In genomic region chr1:191176887-191177286, GRCm38 (mm10) we compare ENCODE assay signal across 31 mouse cellular contexts. TPM values are rescaled to one million over a fixed set of nuclear protein-coding genes. Genes with fewer than 3 reads are reported as not detected.
"Had no signal": no experiment of that assay in that cellular context is flagged by ENCODE, and none has a peak within 500 bp of the region (broad histone marks: within the 10 kb centered on the region; RNA-seq: fewer than 3 reads in every experiment).

No protein-coding gene starts in this region.

- H3K4me2 ChIP-seq: heart, embryonic 12.5 days; hindbrain, embryonic 12.5 days; hindbrain, embryonic 14.5 days; kidney, embryonic 15.5 days; limb, embryonic 12.5 days; liver, embryonic 11.5 days; liver, embryonic 13.5 days had no signal

- H3K4me3 ChIP-seq: gastrocnemius, adult 2 months; heart, embryonic 10.5 days; heart, embryonic 12.5 days; hindbrain, embryonic 10.5 days; hindbrain, embryonic 12.5 days; kidney, embryonic 15.5 days; limb, embryonic 10.5 days; limb, embryonic 12.5 days; liver, embryonic 13.5 days had no signal

- H3K9ac ChIP-seq: heart, embryonic 12.5 days; hindbrain, embryonic 12.5 days; hindbrain, embryonic 14.5 days; kidney, embryonic 15.5 days; limb, embryonic 12.5 days; liver, embryonic 13.5 days had no signal

- DNase-seq: gastrocnemius, adult 2 months; gastrocnemius, postnatal 10 days; gastrocnemius, postnatal 25 days; heart, adult 18-20 months; heart, postnatal 10 days; heart, postnatal 4 days; kidney, adult 11 months; kidney, adult 2 months; kidney, adult 9 months; kidney, postnatal 14 days; kidney, postnatal 36 days; layer of hippocampus, adult 9-11 months; layer of hippocampus, postnatal 36 days; liver; liver, embryonic 13.5 days had no signal

- H3K9me3 ChIP-seq: heart, embryonic 10.5 days; heart, embryonic 12.5 days; hindbrain, embryonic 10.5 days; hindbrain, embryonic 12.5 days; kidney, embryonic 15.5 days; limb, embryonic 10.5 days; limb, embryonic 12.5 days; liver, embryonic 13.5 days had no signal

- H3K27ac ChIP-seq: gastrocnemius, adult 2 months; heart, embryonic 10.5 days; hindbrain, embryonic 10.5 days; hindbrain, embryonic 12.5 days; hindbrain, embryonic 14.5 days; kidney, embryonic 15.5 days; kidney, postnatal 0 days; limb, embryonic 10.5 days; limb, embryonic 12.5 days; liver, embryonic 13.5 days had no signal

- H3K27me3 ChIP-seq: heart, embryonic 12.5 days had no signal

- ATAC-seq: hindbrain, embryonic 16.5 days; inflammation-experienced regulatory T-cells, adult 6 months had no signal

- H3K36me3 ChIP-seq: hindbrain, embryonic 10.5 days; hindbrain, embryonic 12.5 days; kidney, embryonic 15.5 days; limb, embryonic 10.5 days; limb, embryonic 12.5 days; liver, embryonic 13.5 days had no signal

RNA-seq across cellular contexts. Expression of gene Fam71a, which starts 12.3 kb away (rescaled TPM):
- polyA plus RNA-seq: heart, embryonic 10.5 days; heart, embryonic 12.5 days; heart, embryonic 14.5 days; heart, embryonic 16.5 days; hindbrain, embryonic 10.5 days; hindbrain, embryonic 12.5 days; hindbrain, embryonic 14.5 days; hindbrain, embryonic 16.5 days; inflammation-experienced regulatory T-cells, adult 6 months; kidney, adult 2 months; kidney, embryonic 15.5 days; kidney, postnatal 0 days; large intestine, adult 2 months; limb, embryonic 10.5 days; limb, embryonic 12.5 days; limb, embryonic 14.5 days; liver, embryonic 11.5 days; liver, embryonic 13.5 days had no signal

RNA-seq across cellular contexts. Expression of gene Atf3, which starts 41.0 kb away (rescaled TPM):
- polyA plus RNA-seq: inflammation-experienced regulatory T-cells, adult 6 months had no signal
